Mouse (Mus musculus): ENCODE data around the gene Gm42791. TPM values are rescaled to one million over a fixed set of nuclear protein-coding genes. Genes with fewer than 3 reads are reported as not detected.

Gm42791 gene
- polyA plus RNA-seq, 1 experiment from 2014 or later, result 2.3 TPM

- H3K4me3 ChIP-seq, result 0 out of 2 replicates have a peak overlapping the region, but pooled peaks have one; percentile 14
- H3K27ac ChIP-seq (replicated peaks), result no peak overlapping the region
- no peak for ATAC-seq (ENCODE audit: extremely low read depth, insufficient number of reproducible peaks, low FRiP score, low TSS enrichment)
- H3K4me2 ChIP-seq, result peak overlapping the region; percentile 59
- H3K4me1 ChIP-seq, result peaks cover 25% of the 10 kb centered on the region
- no peaks in the 10 kb centered on the region for H3K36me3 ChIP-seq
- 51% methylated on average over 7 of the region's 7 CpGs for WGBS
- no peaks in the 10 kb centered on the region for H3K9me3 ChIP-seq
- peaks cover 5% of the 10 kb centered on the region; the same call in 1 of the 2 replicates for H3K27me3 ChIP-seq (replicated peaks)
- no peak overlapping the region for H3K9ac ChIP-seq
These were observed 26.2 kb upstream of the Gm42791 start for GRCm38 (mm10) chr5:149021120-149021519.

GRCm38 (mm10) chr5:149020681-149021062 lies 25.7 kb upstream of the Gm42791 start:
- H3K27me3 ChIP-seq (replicated peaks), result peaks cover 5% of the 10 kb centered on the region; the same call in 1 of the 2 replicates
- peak overlapping the region; percentile 14 for H3K4me3 ChIP-seq
- H3K27ac ChIP-seq (replicated peaks), result no peak overlapping the region
- H3K36me3 ChIP-seq, result no peaks in the 10 kb centered on the region
- WGBS, result 61% methylated on average over 16 of the region's 16 CpGs
- peak overlapping the region; percentile 59 for H3K4me2 ChIP-seq
- ATAC-seq (ENCODE audit: extremely low read depth, insufficient number of reproducible peaks, low FRiP score, low TSS enrichment), result no peak
- no peaks in the 10 kb centered on the region for H3K9me3 ChIP-seq
- peak overlapping the region; percentile 38 for H3K9ac ChIP-seq
- peaks cover 29% of the 10 kb centered on the region for H3K4me1 ChIP-seq

- H3K4me1 ChIP-seq, result peaks cover 33% of the 10 kb centered on the region
- no peak overlapping the region for H3K27ac ChIP-seq (replicated peaks)
- no peaks in the 10 kb centered on the region for H3K36me3 ChIP-seq
- peak overlapping the region; percentile 38 for H3K9ac ChIP-seq
- no peaks in the 10 kb centered on the region for H3K9me3 ChIP-seq
- peak overlapping the region; percentile 59 for H3K4me2 ChIP-seq
- H3K4me3 ChIP-seq, result peak overlapping the region; percentile 14
- no peak for ATAC-seq (ENCODE audit: extremely low read depth, insufficient number of reproducible peaks, low FRiP score, low TSS enrichment)
- peaks cover 5% of the 10 kb centered on the region; the same call in 1 of the 2 replicates for H3K27me3 ChIP-seq (replicated peaks)
- 42% methylated on average over 18 of the region's 18 CpGs for WGBS
These were observed 25.2 kb upstream of the Gm42791 start for GRCm38 (mm10) chr5:149020059-149020680.

- Histone ChIP-seq H3K27me3 (replicated peaks) (peaks cover 5% of the 10 kb centered on the region; the same call in 1 of the 2 replicates), H3K27ac (replicated peaks) (no peak overlapping the region), H3K36me3 (no peaks in the 10 kb centered on the region), H3K4me3 (no peak overlapping the region), H3K4me2 (no peak overlapping the region), H3K9me3 (peaks cover 1% of the 10 kb centered on the region; the same call in 1 of the 2 replicates), H3K9ac (no peak overlapping the region), H3K4me1 (peaks cover 43% of the 10 kb centered on the region)
- WGBS, result 71% methylated on average over 3 of the region's 3 CpGs
- ATAC-seq (ENCODE audit: extremely low read depth, insufficient number of reproducible peaks, low FRiP score, low TSS enrichment), result no peak
These were observed 22.9 kb upstream of the Gm42791 start for GRCm38 (mm10) chr5:149017666-149018415.

- ATAC-seq (ENCODE audit: extremely low read depth, insufficient number of reproducible peaks, low FRiP score, low TSS enrichment), result no peak
- Histone ChIP-seq H3K36me3 (no peaks in the 10 kb centered on the region), H3K4me1 (peaks cover 43% of the 10 kb centered on the region), H3K4me2 (no peak overlapping the region), H3K4me3 (no peak overlapping the region), H3K9me3 (peaks cover 8% of the 10 kb centered on the region; the same call in 1 of the 2 replicates), H3K27ac (replicated peaks) (no peak overlapping the region), H3K27me3 (replicated peaks) (peaks cover 5% of the 10 kb centered on the region; the same call in 1 of the 2 replicates), H3K9ac (no peak overlapping the region)
- WGBS, result 93% methylated on average over 3 of the region's 3 CpGs
These were observed 22.2 kb upstream of the Gm42791 start for GRCm38 (mm10) chr5:149017181-149017580.

- Histone ChIP-seq H3K9me3 (peaks cover 8% of the 10 kb centered on the region; the same call in 1 of the 2 replicates), H3K27ac (replicated peaks) (no peak overlapping the region), H3K36me3 (no peaks in the 10 kb centered on the region), H3K4me2 (peak overlapping the region; percentile 88), H3K27me3 (replicated peaks) (peaks cover 5% of the 10 kb centered on the region; the same call in 1 of the 2 replicates), H3K4me1 (peaks cover 39% of the 10 kb centered on the region), H3K4me3 (peak overlapping the region; percentile 66), H3K9ac (peak overlapping the region; percentile 88)
- 66% methylated on average over 5 of the region's 5 CpGs for WGBS
- ATAC-seq (ENCODE audit: extremely low read depth, insufficient number of reproducible peaks, low FRiP score, low TSS enrichment), result no peak
These were observed 21.3 kb upstream of the Gm42791 start for GRCm38 (mm10) chr5:149016261-149016660.

- H3K9me3 ChIP-seq, result peaks cover 8% of the 10 kb centered on the region; the same call in 1 of the 2 replicates
- peaks cover 5% of the 10 kb centered on the region; the same call in 1 of the 2 replicates for H3K27me3 ChIP-seq (replicated peaks)
- 2% methylated on average over 36 of the region's 37 CpGs for WGBS
- peak overlapping the region; percentile 66 for H3K4me3 ChIP-seq
- no peak for ATAC-seq (ENCODE audit: extremely low read depth, insufficient number of reproducible peaks, low FRiP score, low TSS enrichment)
- no peaks in the 10 kb centered on the region for H3K36me3 ChIP-seq
- H3K4me1 ChIP-seq, result peaks cover 32% of the 10 kb centered on the region
- peak overlapping the region; percentile 88 for H3K4me2 ChIP-seq
- peak overlapping the region; percentile 88 for H3K9ac ChIP-seq
- peak overlapping the region; percentile 48 for H3K27ac ChIP-seq (replicated peaks)
These were observed 20.6 kb upstream of the Gm42791 start for GRCm38 (mm10) chr5:149015335-149016201.

GRCm38 (mm10) chr5:149014600-149015268 lies 19.8 kb upstream of the Gm42791 start:
- H3K36me3 ChIP-seq, result no peaks in the 10 kb centered on the region
- H3K4me2 ChIP-seq, result peak overlapping the region; percentile 88
- peaks cover 8% of the 10 kb centered on the region; the same call in 1 of the 2 replicates for H3K9me3 ChIP-seq
- H3K27me3 ChIP-seq (replicated peaks), result peaks cover 4% of the 10 kb centered on the region; the same call in 1 of the 2 replicates
- peak overlapping the region; percentile 88 for H3K9ac ChIP-seq
- no peak for ATAC-seq (ENCODE audit: extremely low read depth, insufficient number of reproducible peaks, low FRiP score, low TSS enrichment)
- 18% methylated on average over 17 of the region's 17 CpGs for WGBS
- peaks cover 24% of the 10 kb centered on the region for H3K4me1 ChIP-seq
- peak overlapping the region; percentile 48; the same call in 1 of the 2 replicates for H3K27ac ChIP-seq (replicated peaks)
- peak overlapping the region; percentile 66 for H3K4me3 ChIP-seq

GRCm38 (mm10) chr5:149013817-149014508 lies 19.0 kb upstream of the Gm42791 start:
- Histone ChIP-seq H3K36me3 (no peaks in the 10 kb centered on the region), H3K9ac (no peak overlapping the region), H3K4me2 (no peak overlapping the region; the same call in 1 of the 2 replicates), H3K9me3 (peaks cover 8% of the 10 kb centered on the region; the same call in 1 of the 2 replicates), H3K4me3 (0 out of 2 replicates have a peak overlapping the region, but pooled peaks have one; percentile 66), H3K4me1 (peaks cover 28% of the 10 kb centered on the region), H3K27ac (replicated peaks) (0 out of 2 replicates have a peak overlapping the region, but pooled peaks have one; percentile 48), H3K27me3 (replicated peaks) (no peaks in the 10 kb centered on the region)
- WGBS, result 71% methylated on average over 7 of the region's 7 CpGs
- ATAC-seq (ENCODE audit: extremely low read depth, insufficient number of reproducible peaks, low FRiP score, low TSS enrichment), result no peak

GRCm38 (mm10) chr5:149009111-149009510 lies 14.2 kb upstream of the Gm42791 start:
- Histone ChIP-seq H3K36me3 (no peaks in the 10 kb centered on the region), H3K27me3 (replicated peaks) (no peaks in the 10 kb centered on the region), H3K4me1 (peaks cover 28% of the 10 kb centered on the region), H3K4me2 (no peak overlapping the region), H3K9ac (no peak overlapping the region), H3K27ac (replicated peaks) (no peak overlapping the region; the same call in 1 of the 2 replicates), H3K9me3 (peaks cover 8% of the 10 kb centered on the region; the same call in 1 of the 2 replicates), H3K4me3 (no peak overlapping the region)
- WGBS, result 32% methylated on average over 3 of the region's 3 CpGs
- no peak for ATAC-seq (ENCODE audit: extremely low read depth, insufficient number of reproducible peaks, low FRiP score, low TSS enrichment)
